Mouse (Mus musculus) heart, adult 2 months (tissue): ENCODE measurements around the gene Foxr1. TPM values are rescaled to one million over a fixed set of nuclear protein-coding genes. Genes with fewer than 3 reads are reported as not detected.

Experiments
- DNase-seq, 2 experiments: peaks; one replicate each; pipeline ENCODE4 v3.0.0; 2021
- H3K27ac ChIP-seq: fragments of 200-600 bp; 2 replicates; pipeline ENCODE4 v1.8.1; 2022
- H3K27me3 ChIP-seq: fragments of 200-500 bp; 2 replicates; pipeline ENCODE4 v1.6.1; 2012; ENCODE audit warnings: mild to moderate bottlenecking, low read length, inconsistent platforms, mixed read lengths; ENCODE audit not compliant: control insufficient read depth, insufficient read depth
- H3K36me3 ChIP-seq: fragments of 200-500 bp; 2 replicates; pipeline ENCODE4 v1.6.1; 2012; ENCODE audit warnings: low read length, inconsistent platforms; ENCODE audit not compliant: control insufficient read depth, insufficient read depth
- H3K4me1 ChIP-seq: fragments of 200-500 bp; 2 replicates; pipeline ENCODE4 v1.6.1; 2011; ENCODE audit warnings: low read length; ENCODE audit not compliant: control insufficient read depth, insufficient read depth
- H3K4me3 ChIP-seq: fragments of 200-600 bp; 2 replicates; pipeline ENCODE4 v1.8.1; 2022
- H3K79me2 ChIP-seq: fragments of 200-500 bp; replicated peaks from 2 replicates; pipeline ENCODE4 v1.6.1; 2012; ENCODE audit warnings: mild to moderate bottlenecking, inconsistent platforms, low read length, moderate library complexity, mixed read lengths; ENCODE audit not compliant: control insufficient read depth, insufficient read depth
- H3K9ac ChIP-seq: fragments of 200-500 bp; 2 replicates; pipeline ENCODE4 v1.6.1; 2012; ENCODE audit warnings: low read depth, mild to moderate bottlenecking, control low read depth, inconsistent platforms, low read length, mixed read lengths
- CTCF ChIP-seq: fragments of 200-600 bp; IDR thresholded peaks from 2 replicates; pipeline ENCODE4 v1.8.1; 2022; ENCODE audit warnings: antibody characterized with exemption, mild to moderate bottlenecking, moderate library complexity
- EP300 ChIP-seq: fragments of 200-500 bp; IDR thresholded peaks from 2 replicates; pipeline ENCODE4 v1.6.1; 2011; ENCODE audit warnings: low read depth, low read length, control low read depth; ENCODE audit not compliant: insufficient read depth
- POLR2A ChIP-seq: fragments of 200-500 bp; IDR thresholded peaks from 2 replicates; pipeline ENCODE4 v1.6.1; 2011; ENCODE audit warnings: mild to moderate bottlenecking, low read depth, low read length, control low read depth; ENCODE audit not compliant: insufficient read depth
- WGBS: fragments of 180-500 bp; shearing (Covaris S2); methylation state at CpG from one replicate; pipeline ENCODE4 v1.1.7; 2018; 5-methylcytosine and 5-hydroxymethylcytosine counted together
- intact Hi-C: fragments of 180-260 bp; cut with DNase I; formaldehyde crosslinking; loops from one replicate; pipeline ENCODE4 v1.15.1; 2025
- polyA plus RNA-seq: library from polyadenylated mRNA; depleted of rRNA; stranded (reverse); fragments of >200 nt; gene quantifications from 2 replicates; pipeline ENCODE4 v1.2.3, GENCODE M21; 2012
- total RNA-seq, 2 experiments: library from RNA; stranded (reverse); gene quantifications; 2 replicates each; pipeline ENCODE4 v1.2.3; 2021

The Foxr1 gene
- total and polyA plus RNA-seq, 3 experiments = not detected

DNA sequence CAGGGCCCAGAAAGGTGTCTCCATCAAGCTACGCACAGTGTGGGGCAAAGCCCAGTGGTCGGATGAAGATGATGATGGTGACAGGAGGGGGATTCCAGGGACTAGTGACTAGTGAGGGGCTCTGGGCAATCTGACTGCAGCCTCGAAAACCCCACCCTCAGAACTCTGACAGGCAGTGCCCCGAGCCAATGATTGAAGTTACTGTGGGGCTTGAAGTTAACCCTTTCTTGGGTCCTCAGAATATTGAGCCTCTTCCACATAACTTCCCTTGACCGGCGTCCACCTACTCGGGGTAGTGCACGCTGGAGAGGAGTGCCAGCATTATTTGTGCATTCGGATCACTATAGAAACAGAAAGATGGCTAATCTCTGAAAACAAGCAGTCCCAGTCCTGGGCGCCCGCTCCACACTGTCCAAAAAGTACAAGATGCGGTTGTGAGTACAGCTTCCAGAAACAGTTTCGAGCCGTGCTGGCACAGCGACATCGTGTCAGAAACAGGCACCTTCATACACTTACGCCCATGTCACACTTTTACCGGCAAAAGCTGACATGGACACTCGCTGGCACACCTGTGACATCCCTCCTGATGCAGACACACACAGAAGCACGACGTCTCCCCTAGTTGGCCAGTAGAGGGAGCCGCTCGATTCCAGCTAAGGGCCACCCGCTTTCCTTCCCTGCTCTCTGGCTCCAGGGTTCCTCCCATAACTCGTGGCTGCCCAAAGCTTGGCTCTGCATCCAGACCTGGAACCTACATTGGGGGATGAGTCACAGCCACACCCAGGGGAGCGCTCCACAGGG, 38.9 kb upstream of the Foxr1 start:
- H3K36me3 ChIP-seq = peaks cover 2% of the 10 kb centered on the region; the same call in 1 of the 2 replicates
- H3K27ac ChIP-seq = peak overlapping the region; percentile 96
- intact Hi-C loops = loop anchor here (2.0 to 10.0 kb wide), 3 partner anchors 25 to 395 kb away; partner anchors contain the start of gene Upk2
- TF ChIP-seq POLR2A (peak; percentile 58; the same call in 1 of the 2 replicates), EP300 (peak; percentile 92), CTCF (no peak; the same call in 1 of the 2 replicates)
- no peaks in the 10 kb centered on the region for H3K27me3 ChIP-seq
- H3K4me1 ChIP-seq = peaks cover 13% of the 10 kb centered on the region
- under 1% methylated on average over 26 of the region's 26 CpGs for WGBS
- DNase-seq = peak; percentile 92
- H3K79me2 ChIP-seq = no peaks in the 10 kb centered on the region
- peak overlapping the region; percentile 73 for H3K4me3 ChIP-seq
- peak overlapping the region; percentile 85 for H3K9ac ChIP-seq

DNA sequence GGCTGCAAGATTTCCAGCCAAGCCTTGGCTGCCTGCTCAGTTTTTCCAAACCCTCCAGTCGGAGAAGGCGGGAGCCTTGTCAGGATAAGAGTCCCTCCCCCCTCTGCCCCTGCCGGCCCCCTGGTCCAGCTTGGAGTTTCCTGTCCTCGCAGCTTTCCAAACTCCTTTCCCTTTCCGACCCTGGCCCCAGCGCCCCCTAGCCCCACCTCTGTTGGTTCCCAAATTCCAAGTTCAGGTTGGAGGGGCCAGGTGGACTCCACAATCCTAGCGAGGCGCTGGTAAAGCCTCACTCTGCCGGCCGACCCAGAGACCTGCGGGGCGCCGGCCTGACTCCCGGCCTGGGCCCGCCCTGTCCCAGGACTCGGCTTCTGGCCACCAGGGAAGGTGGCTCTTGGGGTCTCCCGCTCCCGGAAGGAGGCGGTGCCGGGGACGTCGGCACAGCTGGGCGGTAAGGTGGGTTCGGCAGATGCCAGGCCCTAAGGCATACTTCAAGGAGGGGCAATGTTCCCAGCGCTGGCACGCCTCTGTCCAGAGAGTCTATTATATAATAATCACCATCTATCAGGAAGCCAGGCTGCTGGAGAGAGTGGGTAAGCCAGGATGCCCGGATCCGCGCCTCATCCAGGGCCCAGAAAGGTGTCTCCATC, 38.1 kb upstream of the Foxr1 start:
- H3K9ac ChIP-seq = peak overlapping the region; percentile 85
- intact Hi-C loops = loop anchor here (2.0 to 5.0 kb wide), 2 partner anchors 24 to 33 kb away; partner anchors contain the start of gene Upk2
- no peaks in the 10 kb centered on the region for H3K36me3 ChIP-seq
- peaks cover 7% of the 10 kb centered on the region for H3K4me1 ChIP-seq
- WGBS = under 1% methylated on average over 28 of the region's 29 CpGs
- DNase-seq = peak; percentile 90
- H3K27ac ChIP-seq = peak overlapping the region; percentile 96
- peak overlapping the region; percentile 73 for H3K4me3 ChIP-seq
- peak; percentile 48; the same call in 1 of the 2 replicates for TF ChIP-seq POLR2A
- TF ChIP-seq EP300 = 0 out of 2 replicates have a peak, but pooled peaks have one; percentile 17
- TF ChIP-seq CTCF = peak; percentile 31
- H3K27me3 ChIP-seq = no peaks in the 10 kb centered on the region
- no peaks in the 10 kb centered on the region for H3K79me2 ChIP-seq

DNA sequence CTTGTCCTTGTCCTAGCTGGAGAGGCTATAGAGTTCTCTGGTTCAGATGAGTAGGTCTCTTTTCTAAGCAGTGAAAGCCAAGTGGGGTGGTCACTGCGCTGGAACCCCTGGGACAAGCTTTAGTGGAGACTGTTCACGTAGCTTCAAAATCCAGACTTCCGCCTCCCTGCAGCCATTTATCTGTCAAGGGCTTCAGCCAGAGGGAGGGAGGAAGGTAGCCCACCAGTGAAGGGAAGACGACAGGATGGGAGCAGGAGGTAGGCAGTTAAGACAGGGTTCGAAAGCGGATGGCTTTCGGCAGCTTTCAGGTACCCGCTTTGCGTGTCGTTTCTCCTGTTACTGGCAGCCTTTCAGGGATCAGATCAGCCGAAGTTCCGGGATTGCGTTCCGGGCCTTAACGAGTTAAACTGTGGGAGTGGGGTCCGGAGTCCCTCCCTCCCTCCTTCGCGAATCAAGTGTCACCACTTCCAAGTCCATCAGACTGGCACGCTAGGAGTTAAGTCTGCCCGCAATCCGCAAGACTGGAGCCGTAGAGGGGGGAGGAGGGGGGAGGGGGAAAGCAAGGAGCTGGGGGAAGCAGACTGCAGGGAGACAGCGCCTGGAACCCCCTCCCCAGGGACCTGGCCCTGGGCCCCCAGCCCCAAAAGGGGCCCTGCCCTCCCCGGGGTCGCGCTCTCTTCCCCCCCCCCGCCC, 37.4 kb upstream of the Foxr1 start:
- peaks cover 7% of the 10 kb centered on the region for H3K4me1 ChIP-seq
- intact Hi-C loops = loop anchor here (2.0 to 5.0 kb wide), 2 partner anchors 24 to 34 kb away; partner anchors contain the start of gene Upk2
- H3K79me2 ChIP-seq = no peaks in the 10 kb centered on the region
- H3K27ac ChIP-seq = peak overlapping the region; percentile 96
- DNase-seq = peak; percentile 76 to 79
- peak overlapping the region; percentile 85 for H3K9ac ChIP-seq
- H3K4me3 ChIP-seq = peak overlapping the region; percentile 73
- no peaks in the 10 kb centered on the region for H3K27me3 ChIP-seq
- 0% methylated on average over 26 of the region's 27 CpGs for WGBS
- TF ChIP-seq CTCF (no peak), POLR2A (0 out of 2 replicates have a peak, but pooled peaks have one; percentile 51), EP300 (0 out of 2 replicates have a peak, but pooled peaks have one; percentile 11)
- H3K36me3 ChIP-seq = no peaks in the 10 kb centered on the region

DNA sequence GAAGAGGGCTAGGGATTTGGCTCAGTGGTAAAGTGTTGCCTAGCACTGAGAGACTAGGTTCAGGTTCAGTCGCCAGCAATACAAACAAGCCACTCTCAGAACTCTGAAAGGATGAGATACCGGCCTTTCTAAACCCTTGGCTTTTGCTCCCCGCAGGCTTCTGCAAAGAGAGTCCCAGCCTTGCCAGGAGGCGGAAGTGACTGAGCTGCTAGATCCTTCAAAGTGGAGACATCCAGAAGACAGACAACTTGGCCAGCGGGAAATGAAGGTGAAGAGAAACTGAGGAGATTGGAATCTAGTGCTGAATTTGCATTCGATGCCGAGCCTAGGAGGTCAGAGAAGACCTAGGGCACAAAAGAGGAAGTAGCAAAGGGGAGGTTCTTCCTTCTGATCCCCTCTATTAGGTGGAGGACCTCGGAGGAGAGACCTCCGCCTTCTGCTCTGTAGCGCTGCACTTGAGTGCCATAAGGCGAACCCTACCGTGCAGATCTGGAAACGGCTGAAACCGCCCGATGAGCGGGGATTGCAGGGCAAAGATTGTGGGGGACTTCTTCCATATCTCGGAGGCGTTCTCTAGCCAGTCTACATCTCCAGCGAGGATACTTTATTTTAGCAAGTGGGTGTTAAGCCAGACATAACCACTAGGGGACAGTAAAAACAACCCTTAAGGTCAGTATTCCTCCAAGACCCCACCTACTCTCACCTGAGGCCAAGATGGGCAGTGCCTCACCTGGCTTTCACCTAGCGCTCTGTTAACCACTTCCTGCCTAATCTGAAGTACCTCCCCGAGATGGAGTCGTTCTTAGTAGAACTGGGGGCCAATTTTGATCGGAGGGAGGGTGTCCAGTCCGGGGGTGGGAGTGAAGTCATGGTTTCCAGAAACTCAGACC, 36.6 kb upstream of the Foxr1 start:
- peaks cover 7% of the 10 kb centered on the region for H3K4me1 ChIP-seq
- H3K36me3 ChIP-seq = no peaks in the 10 kb centered on the region
- H3K79me2 ChIP-seq = no peaks in the 10 kb centered on the region
- intact Hi-C loops = loop anchor here (2.0 to 5.0 kb wide), 2 partner anchors 23 to 35 kb away; partner anchors contain the start of gene Upk2
- peak overlapping the region; percentile 96 for H3K27ac ChIP-seq
- peak overlapping the region; percentile 85 for H3K9ac ChIP-seq
- DNase-seq = peak; percentile 63 to 67
- H3K4me3 ChIP-seq = peak overlapping the region; percentile 73
- TF ChIP-seq CTCF (peak; percentile 96; the same call in 1 of the 2 replicates), EP300 (0 out of 2 replicates have a peak, but pooled peaks have one; percentile 24), POLR2A (no peak)
- 16% methylated on average over 24 of the region's 24 CpGs for WGBS
- H3K27me3 ChIP-seq = no peaks in the 10 kb centered on the region
